Mouse (Mus musculus) large intestine, adult 2 months (tissue): ENCODE results near the gene Nkx2-2. TPM values are rescaled to one million over a fixed set of nuclear protein-coding genes. Genes with fewer than 3 reads are reported as not detected.
"Not testable (repeated sequence)": the region's sequence is repeated elsewhere in the genome, so short reads cannot be mapped to it uniquely, and the experiment has no call there.

Experiments used
- DNase-seq: peaks from one replicate; pipeline ENCODE4 v3.0.0-alpha.2; 2012; ENCODE audit warnings: low read depth, low spot score
- WGBS: fragments of 180-500 bp; shearing (Covaris S2); methylation state at CpG from one replicate; pipeline ENCODE4 v1.1.7; 2018; 5-methylcytosine and 5-hydroxymethylcytosine counted together
- polyA plus RNA-seq: library from polyadenylated mRNA; depleted of rRNA; stranded (reverse); fragments of >200 nt; gene quantifications from 2 replicates; pipeline ENCODE4 v1.2.3, GENCODE M21; 2012; rRNA removed

Nkx2-2 gene
- polyA plus RNA-seq, 1 experiment = 1.3 TPM

DNA sequence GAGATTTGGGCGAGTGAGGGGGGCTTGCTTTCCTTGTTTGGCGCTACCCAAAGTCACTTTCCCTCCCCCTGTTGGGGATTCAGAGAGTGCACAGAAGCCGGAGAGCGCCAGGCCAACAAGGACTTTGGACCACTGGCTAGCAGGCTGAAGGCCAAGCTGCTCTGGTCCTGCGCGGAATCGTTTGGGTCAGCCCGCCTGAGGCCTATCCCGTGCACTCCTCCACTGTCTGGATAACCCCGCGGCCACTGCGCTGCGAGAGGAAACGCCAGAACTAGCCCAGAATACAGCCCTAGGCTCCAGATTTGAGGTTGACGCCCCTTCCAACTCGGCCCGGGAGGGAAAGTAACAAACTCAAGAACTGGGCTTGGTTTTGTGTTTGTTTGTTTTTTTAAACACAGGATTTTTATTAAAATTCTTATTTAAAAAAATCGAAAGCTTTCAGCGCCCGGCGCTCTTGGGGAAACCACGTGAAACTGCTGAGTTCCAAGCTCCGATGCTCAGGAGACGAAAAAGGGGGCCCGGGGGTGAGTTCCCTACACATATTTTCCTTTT, 11.3 kb downstream of the Nkx2-2 start:
- WGBS = 19% methylated on average over 25 of the region's 25 CpGs
- DNase-seq = no peak

DNA sequence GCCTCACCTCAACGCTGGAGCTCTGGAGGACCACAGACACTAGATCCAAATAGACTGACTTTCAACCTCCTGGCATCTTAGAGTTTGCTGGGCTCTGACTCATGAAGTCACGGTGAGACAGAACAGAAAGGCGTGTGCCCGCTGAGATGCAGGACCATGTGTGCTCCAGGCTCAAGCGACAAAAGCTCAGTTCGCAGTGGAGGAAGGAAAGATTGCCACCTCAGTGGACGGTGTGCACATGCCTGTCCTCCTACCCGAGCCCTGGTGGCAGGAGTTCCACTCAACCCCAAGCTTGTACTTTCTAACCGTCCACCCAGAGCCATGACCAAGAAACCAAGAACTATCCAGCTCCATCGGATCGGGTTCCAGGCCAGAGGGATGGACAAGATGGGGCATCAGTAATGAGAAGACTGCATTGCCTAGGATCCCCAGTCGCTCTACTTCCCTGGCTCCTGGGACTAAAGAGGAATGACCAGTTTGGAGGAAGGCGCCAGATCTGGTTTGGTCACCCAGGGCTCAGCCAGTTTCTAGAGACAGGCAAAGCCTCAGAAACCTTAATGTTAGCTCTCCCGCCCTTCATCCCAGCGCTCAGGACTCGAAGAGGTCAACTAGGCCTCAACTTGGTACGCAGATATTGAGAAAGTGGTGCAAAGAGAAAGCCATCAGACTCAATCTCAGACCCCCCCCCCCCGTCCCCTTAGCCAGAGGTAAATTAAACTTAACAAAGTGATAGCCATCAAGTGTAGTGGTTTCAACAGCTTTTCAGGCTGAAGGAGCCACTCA, 11.9 kb downstream of the Nkx2-2 start:
- 27% methylated on average over 18 of the region's 18 CpGs for WGBS
- DNase-seq = no peak

DNA sequence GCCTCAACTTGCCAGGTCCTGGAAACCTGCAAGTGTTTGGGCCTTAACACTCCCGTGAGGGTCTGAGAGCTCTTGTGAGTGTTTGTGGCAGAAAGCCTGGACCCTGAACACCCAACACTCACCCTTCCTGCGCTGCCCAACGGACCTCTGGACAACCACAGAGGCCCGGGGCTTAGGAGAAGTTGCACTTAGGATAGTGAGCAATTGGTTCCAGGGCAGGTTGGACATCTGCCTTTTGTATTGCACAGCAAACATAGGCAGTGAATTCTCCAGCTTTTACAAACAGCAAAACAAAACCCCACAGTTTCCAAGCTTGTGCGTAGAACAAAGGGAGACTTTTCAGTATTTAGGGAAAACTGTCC, 12.8 kb downstream of the Nkx2-2 start:
- 18% methylated on average over 5 of the region's 5 CpGs for WGBS
- DNase-seq = no peak

DNA sequence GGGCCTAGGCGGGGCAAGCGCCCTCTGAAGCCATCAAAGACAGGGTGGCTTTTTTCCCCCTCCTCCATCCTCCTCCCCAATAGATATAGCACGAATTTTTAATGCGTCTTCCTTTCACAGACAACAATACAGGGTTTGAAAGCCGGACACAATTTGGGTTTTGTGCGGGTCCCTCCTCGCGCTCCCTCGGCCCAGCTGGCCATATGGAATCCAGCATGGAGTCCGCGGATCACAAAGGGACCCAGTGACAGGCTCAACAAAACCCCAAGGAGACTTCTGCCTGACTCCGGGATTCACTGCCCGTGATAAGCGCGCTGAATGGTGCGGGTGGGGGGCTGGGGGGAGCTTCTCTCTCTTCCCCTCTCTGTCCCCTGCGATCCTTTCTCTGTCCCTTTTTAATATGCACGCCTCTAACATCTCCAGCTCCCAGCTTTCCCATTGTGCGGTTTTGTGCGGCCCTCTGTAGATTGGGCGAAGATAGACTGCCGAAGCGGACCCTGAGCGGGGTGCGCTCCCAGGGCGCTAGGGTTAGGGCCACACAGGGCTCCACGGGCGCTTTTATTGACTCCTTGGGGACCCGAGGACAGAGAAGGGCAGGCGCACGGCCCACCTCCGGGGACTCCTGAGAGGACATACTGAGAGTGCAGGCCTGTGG, 13.3 kb downstream of the Nkx2-2 start:
- DNase-seq = no peak
- WGBS = 11% methylated on average over 32 of the region's 32 CpGs

DNA sequence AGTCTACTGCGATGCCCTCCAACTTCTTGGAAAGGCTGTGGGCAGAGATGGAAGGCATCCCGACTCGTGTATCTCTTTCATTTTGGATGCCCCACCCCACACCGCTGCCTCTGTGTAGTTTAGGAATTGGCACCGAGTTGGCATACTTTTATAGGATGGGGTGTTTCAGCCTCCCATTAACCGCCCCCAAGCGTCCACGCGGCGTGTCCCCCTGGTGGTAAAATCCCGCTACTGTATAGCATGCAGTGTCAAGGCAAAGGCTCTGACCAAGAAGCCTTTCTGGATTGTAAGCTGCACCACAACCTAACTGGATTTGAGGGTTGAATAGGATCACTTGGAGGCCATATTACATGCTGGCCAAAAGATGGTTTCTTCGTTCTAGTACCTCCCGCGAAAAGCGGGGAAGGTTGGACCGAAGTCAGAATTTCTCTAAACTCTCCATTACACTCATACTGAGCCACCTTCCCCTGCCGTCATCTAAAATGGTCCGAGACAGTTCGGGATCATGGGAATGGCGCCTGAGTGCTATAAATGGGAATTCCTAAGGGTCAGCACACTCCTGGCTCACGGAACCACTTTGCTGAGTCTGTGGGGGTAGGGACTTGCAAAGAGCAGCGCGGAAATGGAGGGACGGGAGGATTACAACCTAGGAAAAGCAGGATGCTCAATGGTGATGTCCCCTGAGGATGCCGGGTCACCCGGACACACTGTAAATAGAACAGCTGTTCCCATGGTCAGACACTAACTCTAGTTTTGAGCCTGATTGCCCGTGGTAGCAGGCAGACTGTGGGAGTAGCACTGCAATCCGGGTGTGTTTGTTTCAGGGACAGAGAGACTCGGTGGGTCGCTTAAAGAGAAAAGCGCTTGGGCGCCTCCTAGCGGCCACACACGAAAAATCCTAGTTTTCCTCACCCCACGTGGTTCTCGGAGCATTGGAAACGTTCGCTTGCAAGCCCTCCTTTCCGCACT, 15.7 kb downstream of the Nkx2-2 start:
- no peak for DNase-seq
- WGBS = 2% methylated on average over 39 of the region's 39 CpGs

DNA sequence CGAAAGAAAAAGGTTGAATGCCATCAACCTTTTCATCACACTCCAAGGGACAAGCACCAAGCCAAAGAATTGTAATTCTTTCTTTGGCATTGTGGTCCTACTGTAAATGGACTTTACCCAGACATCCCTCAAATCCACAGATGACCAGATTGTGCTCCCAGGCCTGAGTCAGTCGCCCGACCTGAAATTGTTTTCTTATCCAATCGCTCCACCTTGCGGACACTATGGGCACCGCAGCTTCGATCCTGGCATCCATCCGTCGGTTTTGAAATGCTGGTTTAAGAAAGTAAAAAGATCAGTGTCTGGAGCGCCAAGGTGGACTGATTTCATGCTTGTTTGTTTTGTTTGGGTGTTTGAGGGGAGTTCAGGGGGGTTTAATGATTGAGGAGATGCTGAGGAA, 16.4 kb downstream of the Nkx2-2 start:
- peak; percentile 32 for DNase-seq
- WGBS = 9% methylated on average over 10 of the region's 10 CpGs

DNA sequence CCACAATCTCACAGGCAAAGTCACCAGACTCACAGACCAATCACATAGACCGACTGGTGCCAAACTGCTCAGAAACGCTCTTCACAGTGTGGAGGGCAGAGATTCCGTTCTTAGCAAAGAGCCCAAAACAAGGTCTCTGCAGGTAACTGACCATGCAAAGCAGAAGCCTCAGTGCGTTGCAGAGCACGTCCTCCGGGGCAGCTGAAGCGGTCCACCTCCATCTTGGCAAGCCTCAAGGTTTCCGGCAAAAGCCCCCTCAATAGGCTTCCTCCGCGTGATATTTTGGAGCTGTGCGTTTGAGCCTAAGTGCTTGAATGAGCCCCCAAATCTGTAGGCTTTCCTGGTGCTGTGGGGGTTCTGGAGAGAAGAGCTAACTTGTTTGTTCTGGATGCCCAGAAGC, 18.7 kb downstream of the Nkx2-2 start:
- 83% methylated on average over 11 of the region's 11 CpGs for WGBS

DNA sequence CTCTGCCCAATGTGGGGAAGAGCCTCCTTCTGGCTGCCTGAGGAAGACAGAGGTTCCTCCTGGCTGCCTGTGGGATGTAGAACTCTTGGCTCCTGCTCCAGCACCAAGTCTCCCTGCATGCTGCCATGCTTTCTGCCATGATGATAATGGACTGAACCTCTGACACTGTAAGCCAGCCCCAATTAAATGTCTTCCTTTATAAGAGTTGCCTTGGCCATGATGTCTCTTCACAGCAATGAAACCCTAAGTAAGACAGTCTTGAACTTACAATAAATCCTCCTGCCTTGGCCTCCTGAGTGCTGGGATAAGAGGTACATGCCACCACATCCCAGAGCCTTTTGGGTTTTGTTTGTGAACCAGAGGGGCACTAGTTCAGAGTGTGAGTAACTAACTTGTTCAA, 20.3 kb downstream of the Nkx2-2 start:
- no peak for DNase-seq

More for the DNA sequence above, 18.7 kb downstream of the Nkx2-2 start:
- no peak for DNase-seq

DNA sequence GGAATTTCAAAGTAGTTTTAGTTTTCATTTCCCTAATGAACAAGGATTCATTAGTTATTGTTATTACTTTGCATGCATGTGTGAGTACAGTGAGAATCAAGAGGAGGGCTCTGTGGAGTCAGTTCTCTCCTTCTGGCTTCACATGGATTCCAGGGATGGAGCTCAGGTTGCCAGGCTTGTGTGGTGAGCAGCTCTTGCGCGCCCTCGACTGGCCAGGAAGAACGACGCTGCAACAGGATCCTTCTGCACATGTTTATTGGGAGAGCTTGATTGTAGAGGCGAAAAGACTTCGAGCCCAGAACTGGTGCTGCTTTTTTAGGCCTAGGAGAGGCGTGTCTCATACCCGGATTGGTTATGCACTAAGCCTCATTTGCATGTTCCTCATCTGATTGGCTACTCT, 23.5 kb downstream of the Nkx2-2 start:
- not testable (repeated sequence) for DNase-seq
- 72% methylated on average over 9 of the region's 9 CpGs for WGBS

DNA sequence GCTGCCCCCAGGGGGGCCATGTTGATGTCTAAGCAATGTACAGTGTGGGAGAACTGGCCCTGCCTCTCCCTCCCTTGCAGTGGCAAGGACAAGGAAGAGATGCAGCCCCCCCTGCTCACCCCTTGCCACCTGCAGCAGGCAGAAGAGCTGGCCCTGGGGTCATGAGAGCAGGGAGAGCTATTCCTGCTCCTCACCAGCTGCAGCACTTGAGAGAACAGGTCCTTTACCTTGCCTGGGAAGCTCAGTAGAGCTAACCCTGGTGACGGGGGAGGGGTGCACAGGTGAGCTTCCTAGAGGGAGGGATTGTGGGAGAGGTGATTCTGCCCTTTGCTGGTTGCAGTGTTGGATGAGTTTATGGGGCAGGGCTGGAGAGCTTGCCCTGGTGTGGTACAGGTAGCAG, 28.2 kb downstream of the Nkx2-2 start:
- no peak for DNase-seq
- 87% methylated on average over 1 of the region's 1 CpGs for WGBS

DNA sequence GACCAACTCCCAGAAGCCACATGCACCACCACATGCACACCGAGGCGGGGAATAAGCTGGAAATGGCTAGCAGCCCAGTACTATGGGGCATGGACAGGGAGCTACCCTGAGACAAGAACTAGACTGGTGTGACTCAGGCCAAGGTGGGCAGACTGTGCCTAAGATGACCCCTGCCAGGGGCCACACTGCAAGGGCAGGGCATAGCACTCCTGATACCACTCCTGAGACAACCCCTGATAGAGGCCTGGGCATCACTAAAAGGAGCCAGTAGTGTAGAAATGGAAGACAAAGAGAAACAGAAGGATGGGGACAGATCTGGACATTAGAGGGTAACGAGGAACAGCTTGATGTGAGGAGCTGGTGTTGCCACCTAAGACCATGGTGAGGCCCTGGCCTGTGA, 28.7 kb downstream of the Nkx2-2 start:
- DNase-seq = no peak
- WGBS = 89% methylated on average over 3 of the region's 3 CpGs

DNA sequence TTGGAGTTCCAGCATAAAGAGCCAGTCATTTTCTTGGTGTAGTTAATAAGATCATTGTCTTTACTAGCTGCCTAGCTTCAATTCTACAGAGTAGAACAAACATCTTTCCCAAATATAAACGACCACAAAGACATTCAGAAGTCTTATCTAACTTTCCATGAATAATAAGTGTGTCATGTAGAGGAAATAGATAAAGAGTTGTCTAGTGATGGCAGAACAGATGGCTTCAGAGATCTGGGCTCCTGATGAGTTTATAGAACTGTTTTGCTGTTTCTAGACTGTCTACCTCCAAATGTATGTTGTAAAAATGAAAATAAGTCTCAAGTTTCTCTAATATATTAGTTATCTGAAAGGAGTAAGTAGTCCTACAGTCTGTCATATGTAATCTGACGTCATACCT, 41.5 kb downstream of the Nkx2-2 start:
- no peak for DNase-seq
- 49% methylated on average over 2 of the region's 2 CpGs for WGBS

Other genes starting within 250 kb of the Nkx2-2 start
- 17.8 and 19.7 TPM in 2 replicates for gene Xrn2, start 181.2 kb downstream of the Nkx2-2 start, polyA plus RNA-seq
- not detected in 2 replicates for gene Nkx2-4, start 108.8 kb downstream of the Nkx2-2 start, polyA plus RNA-seq
- gene Pax1, start 167.7 kb upstream of the Nkx2-2 start, polyA plus RNA-seq = 0.05 TPM in 1 of 2 replicates, not detected in the other